Mouse (Mus musculus) right cerebral cortex, postnatal 14 days (tissue): ENCODE measurements around the gene Mrgprh.

Experiments
- DNase-seq: peaks from one replicate; pipeline ENCODE4 v3.0.0; 2022

Mrgprh gene

DNA sequence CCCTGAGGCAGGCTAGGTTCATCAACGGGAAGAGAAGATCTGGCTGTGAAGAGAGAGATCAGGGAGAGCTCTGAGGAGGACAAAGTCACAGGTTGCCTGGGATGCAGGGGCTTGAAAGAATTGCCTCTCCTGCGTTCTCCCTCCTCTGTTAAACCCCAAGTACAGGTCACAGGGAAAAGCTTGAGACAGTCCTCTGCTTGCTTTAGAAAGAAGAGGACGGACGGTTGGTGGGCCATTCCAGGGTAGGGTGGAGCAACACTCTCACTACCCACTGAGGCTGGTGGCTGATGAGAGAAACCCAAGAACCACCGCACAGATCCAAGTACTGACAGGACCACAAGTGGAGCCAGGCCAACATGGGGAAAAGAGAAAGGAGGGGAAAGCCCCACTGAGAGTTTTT, at the start of gene Mrgprh:
Gene Mrgprh, plus strand, starts transcription at position 301 of the 400 bp plus-strand sequence.
- no peak for DNase-seq

- DNase-seq = no peak
These were observed 45.5 kb upstream of the Mrgprh start for GRCm38 (mm10) chr17:12830351-12830750.

DNA sequence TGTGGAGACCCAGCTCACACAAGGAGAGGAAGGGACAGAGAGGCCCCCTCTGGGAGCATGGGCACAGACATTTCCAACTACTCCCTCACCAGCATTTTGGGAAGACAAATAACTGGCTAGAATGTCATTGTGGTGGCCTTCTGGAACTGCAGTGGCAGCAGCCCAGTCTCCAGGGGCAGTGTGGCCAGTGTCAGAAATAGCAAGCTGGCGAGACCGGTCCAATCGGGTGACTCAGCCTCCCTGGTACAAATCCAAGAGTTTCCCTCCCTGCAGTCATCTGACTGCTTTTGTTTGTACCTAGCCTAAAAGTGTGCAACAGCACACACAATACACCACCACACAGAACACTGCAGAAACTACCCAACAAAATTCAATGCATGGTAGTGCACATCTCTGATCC, 43.6 kb upstream of the Mrgprh start:
- DNase-seq = no peak

GRCm38 (mm10) chr17:12832657-12833056, 43.2 kb upstream of the Mrgprh start:
- DNase-seq = no peak

DNA sequence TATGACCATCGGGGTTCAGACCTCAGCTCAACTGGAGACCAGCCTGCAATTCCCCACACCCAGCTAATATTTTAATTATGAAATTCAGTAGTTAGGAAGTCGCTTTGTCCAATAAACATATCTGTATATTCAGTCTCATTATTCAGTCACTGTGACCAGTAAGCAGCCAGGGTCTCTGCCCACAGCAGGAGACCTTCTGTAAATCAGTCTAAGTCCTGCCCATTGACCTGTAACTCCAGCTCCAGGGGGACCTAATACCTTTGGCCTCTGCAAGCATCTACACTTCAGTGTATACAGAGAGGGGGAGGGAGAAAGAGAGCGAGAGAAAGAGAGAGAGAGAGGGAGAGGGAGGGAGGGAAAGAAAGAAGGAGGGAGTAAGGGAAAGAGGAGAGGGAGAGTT, 41.5 kb upstream of the Mrgprh start:
- no peak for DNase-seq

DNA sequence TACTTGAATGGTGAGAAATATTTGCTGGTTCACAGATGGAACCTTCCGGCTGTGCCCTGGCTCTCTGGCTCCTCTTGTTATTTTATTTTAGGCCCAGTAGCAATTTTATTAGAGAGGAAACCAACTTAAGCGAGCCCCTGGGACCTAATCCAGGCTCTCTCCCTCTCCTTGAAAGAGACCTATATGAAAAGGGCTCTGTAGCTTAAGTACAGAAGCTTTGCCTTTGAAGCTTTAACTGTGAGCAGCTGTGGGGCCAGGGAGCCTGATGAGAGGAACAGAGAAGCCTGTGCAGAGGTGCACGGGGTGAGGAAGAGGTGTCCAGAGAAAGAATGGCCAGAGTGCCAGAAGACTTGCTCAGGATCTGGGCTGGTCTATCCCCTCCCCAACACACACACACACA, 41.0 kb upstream of the Mrgprh start:
- no peak for DNase-seq

GRCm38 (mm10) chr17:12835738-12836137, 40.1 kb upstream of the Mrgprh start:
- no peak for DNase-seq

GRCm38 (mm10) chr17:12839475-12840267, 36.2 kb upstream of the Mrgprh start:
- DNase-seq = no peak

DNA sequence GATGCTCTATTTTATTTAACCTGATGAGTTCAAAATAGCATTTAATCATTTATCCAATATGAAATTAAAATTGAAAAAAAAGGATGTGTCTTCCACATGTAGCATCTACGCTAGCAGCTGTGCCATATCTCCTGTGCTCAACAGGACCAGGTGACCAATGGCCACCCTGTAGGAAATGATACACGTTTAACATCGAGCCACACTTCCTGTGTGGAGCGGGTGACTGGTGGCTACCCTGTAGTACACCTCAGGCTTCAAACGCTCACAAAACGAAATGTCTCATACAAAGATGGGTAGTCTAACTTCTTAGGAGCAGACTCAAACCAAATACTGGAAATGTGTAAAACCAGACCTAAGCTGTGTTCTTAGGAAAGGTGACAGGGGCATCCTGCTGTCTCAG, 32.0 kb upstream of the Mrgprh start:
- no peak for DNase-seq

- no peak for DNase-seq
These were observed 31.3 kb upstream of the Mrgprh start for GRCm38 (mm10) chr17:12844540-12844939.

GRCm38 (mm10) chr17:12845862-12846261, 30.0 kb upstream of the Mrgprh start:
- DNase-seq = no peak

DNA sequence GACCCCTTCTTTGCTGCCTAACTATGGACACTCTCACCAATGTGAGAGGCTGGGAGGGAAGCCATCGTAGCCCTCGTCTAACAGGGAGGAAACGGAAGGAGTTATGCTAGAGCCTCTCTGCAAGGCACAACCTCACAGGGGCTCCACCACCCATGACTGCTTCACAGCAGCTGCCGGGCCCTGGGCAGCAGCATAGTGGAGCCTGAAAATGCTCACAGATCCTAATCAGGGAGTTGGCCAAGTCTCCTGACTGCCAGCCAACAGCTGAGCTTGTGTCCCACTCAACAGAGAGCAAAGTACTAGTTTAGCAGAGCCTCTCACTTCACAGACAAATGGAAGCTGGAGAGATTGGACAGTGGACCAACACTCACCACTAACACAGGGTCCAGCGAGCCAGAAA, 29.4 kb upstream of the Mrgprh start:
- DNase-seq = peak; percentile 41

- DNase-seq = no peak
These were observed 28.1 kb upstream of the Mrgprh start for GRCm38 (mm10) chr17:12847736-12848135.

DNA sequence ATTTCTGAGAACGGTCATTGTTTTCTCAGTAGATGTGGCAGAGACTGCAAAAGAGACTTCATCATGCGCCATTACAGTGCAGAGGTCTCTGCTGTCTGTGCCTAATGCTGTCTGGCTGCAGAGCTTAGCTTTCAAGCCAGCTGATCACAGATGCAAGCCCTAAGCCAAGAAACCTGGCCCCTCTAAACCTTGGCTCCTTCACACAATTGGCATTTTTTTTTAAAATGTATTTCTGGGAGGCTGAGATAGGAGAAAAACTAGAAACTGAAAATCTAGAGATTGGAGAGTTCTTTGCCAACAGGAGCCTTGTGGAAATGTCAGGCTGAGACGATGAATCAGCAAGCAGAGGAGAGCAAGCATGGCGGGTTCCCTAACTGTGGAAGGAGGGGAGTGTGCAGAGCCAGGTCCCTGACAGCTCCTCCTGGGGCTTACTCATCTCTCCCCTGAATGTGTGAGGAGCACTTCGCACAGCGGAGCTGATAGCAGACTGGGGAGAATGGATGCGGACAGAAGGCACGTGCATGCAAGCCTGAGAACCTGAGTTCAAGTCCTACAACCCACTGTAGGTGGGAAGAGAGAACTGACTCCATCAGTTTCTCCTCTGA, 26.0 kb upstream of the Mrgprh start:
- peak; percentile 53 for DNase-seq

GRCm38 (mm10) chr17:12851689-12852088, 24.1 kb upstream of the Mrgprh start:
- no peak for DNase-seq

- DNase-seq = no peak
These were observed 22.0 kb upstream of the Mrgprh start for GRCm38 (mm10) chr17:12853821-12854220.

- DNase-seq = no peak
These were observed 21.4 kb upstream of the Mrgprh start for GRCm38 (mm10) chr17:12854386-12854785.

GRCm38 (mm10) chr17:12857395-12857794, 18.4 kb upstream of the Mrgprh start:
- no peak for DNase-seq

GRCm38 (mm10) chr17:12858072-12858471, 17.8 kb upstream of the Mrgprh start:
- DNase-seq = no peak

- DNase-seq = no peak
These were observed 16.8 kb upstream of the Mrgprh start for GRCm38 (mm10) chr17:12859006-12859520.

DNA sequence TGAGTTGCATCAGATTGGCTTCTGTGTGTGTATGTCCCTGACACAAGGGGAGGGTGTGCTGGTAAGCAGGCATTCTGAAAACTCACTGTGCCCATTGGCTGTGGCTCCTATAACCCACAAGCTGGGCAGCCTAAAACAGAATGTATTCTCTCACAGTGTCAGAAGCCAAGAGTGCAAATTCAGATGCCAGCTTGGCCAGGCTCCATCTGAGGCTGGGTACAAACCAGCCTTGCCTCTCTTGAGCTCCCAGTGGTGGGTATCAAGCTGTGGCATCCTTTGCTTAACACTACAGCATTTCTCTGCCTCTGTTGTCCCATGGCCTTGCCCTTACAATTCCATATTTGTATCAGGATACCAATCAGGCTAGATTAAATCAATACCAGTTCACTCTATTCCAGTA, 11.7 kb upstream of the Mrgprh start:
- no peak for DNase-seq

GRCm38 (mm10) chr17:12865407-12865806, 10.4 kb upstream of the Mrgprh start:
- DNase-seq = no peak

- peak; percentile 44 for DNase-seq
These were observed 9.0 kb upstream of the Mrgprh start for GRCm38 (mm10) chr17:12866853-12867252.

GRCm38 (mm10) chr17:12868043-12868442, 7.8 kb upstream of the Mrgprh start, which contains the start of gene Mas1:
TSS of gene Mas1 (minus strand) at chr17:12868143.
- no peak for DNase-seq
